Mouse (Mus musculus) CD8-positive naive resting alpha-beta T cell, adult 57 days (primary cell): ENCODE results near the gene Ada. TPM values are rescaled to one million over a fixed set of nuclear protein-coding genes. Genes with fewer than 3 reads are reported as not detected.

Experiments
- total RNA-seq: library from RNA; stranded (reverse); gene quantifications from one replicate; pipeline ENCODE4 v1.2.4, GENCODE M21; 2023

Ada gene
- 15.4 TPM for total RNA-seq

DNA sequence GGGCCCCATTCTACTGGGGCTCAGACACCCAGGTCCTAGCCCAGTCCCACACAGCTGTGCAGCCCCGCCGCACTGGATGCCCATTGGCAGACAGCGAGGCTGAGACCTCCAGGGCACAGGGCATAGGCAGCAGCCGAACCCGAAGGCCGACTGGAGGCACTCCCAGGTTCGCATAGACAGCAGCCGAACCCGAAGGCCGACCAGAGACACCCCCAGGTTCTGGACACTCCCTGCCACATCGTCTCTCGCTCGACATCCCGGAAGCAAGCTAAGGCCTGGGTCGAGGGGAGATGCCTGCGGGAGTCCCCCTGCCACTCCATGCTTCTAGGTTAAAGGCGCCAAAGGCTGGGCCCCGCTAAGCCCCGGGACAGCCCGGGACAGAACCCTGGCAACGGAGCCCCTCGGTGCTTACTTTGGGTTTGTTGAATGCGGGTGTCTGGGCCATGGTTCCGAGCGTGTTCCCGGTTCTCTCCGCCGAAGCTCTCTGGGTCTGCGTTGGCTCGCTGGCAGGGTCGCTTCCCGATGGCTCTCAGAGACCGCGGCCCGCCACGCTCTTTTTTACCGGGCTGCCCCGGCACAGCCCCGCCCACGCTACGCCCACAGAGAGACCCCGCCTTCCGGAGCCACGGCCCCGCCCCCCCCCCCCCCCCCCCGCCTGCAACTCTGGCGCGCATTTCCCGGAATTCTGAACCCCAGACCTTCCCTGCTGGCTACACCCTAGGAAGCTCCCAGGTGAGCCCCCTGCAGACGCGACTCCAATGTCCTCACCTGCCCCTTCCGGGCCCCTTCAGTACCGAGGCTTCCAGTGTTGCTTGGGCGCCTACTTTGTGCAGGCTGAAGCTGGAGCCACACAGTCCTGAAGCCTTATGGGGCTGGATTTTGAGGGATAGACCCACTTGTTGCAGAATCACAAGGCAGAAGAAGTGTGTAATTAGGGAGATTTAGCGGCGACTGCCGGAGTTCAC is at the start of gene Ada:
Ada (minus strand) TSS at position 593 of the 965 bp plus-strand sequence.

Other genes starting within 250 kb of the Ada start
- not detected for gene Hnf4a, start 243.4 kb downstream of the Ada start, total RNA-seq
- 57.9 TPM for gene Ttpal, start 147.9 kb downstream of the Ada start, total RNA-seq
- 555 TPM for gene Serinc3, start 105.1 kb downstream of the Ada start, total RNA-seq
- gene Pkig, start 91.9 kb downstream of the Ada start, total RNA-seq = 20.4 TPM
- gene Ccn5, start 70.6 kb upstream of the Ada start, total RNA-seq = not detected
- gene Kcnk15, start 103.4 kb upstream of the Ada start, total RNA-seq = not detected
- gene Rims4, start 168.4 kb upstream of the Ada start, total RNA-seq = not detected
- gene Ywhab, start 244.7 kb upstream of the Ada start, total RNA-seq = 114 TPM